Mouse (Mus musculus): ENCODE data around the gene Casq2.

Casq2 gene

DNA sequence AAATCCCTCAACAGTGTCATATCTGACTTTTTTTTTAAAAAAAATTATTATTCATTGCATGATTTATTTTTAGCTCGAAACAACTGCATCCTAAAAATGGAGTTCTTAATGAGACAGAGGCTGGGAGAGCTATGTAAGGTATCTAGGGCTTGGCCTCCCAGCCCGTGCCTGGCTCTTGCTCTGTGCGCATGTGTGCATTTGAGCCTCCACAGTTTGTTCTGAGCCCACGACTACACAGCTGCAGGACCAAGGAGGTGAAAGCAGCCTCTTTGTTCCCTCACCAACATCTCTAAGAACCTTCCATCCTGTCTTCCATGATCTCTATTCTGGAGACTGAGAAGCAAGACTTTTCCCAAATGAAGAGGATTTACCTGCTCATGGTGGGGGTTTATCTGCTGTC lies at the start of gene Casq2:
Gene Casq2 (plus strand): TSS at position 133 of the 400 bp plus-strand sequence.
- 74% methylated on average over 4 of the region's 4 CpGs for WGBS

DNA sequence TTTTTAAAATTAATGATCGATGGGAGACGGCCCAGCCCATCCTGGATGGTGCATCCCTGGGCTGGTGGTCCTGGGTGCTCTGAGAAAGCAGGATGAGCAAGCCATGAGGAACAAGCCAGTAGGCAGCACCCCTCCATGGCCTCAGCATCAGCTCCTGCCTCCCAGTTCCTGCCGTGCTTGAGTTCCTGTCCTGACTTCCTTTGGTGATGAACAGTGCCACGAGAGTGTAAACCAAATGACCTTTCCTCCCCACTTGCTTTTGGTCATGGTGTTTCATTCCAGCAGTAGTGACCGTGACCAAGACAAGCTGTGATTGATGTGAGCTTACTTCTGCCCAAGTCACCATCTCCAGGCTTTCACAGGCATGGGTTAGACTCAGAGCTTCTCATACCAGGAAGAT lies 48.4 kb upstream of the Casq2 start:
- WGBS, result 91% methylated on average over 5 of the region's 5 CpGs

DNA sequence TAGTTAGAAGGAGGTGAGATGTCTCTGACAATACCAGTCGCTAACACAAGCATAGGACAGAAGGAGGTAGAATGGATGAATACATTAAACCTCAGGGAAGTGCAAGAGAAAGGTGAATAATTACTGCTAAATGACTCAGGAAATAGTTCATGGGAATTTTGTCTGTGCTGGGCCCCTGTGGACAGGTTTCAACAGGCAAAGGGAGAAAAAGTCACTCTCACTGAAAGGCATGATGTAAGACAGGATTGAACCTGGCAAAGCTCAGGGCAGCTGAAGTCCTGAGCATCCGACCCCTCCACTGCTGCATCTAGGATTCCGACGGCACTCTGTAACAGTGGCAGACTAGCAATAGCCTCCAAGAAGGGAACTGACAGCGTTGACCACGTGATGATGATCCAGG lies 47.6 kb upstream of the Casq2 start:
- WGBS, result 78% methylated on average over 6 of the region's 6 CpGs

DNA sequence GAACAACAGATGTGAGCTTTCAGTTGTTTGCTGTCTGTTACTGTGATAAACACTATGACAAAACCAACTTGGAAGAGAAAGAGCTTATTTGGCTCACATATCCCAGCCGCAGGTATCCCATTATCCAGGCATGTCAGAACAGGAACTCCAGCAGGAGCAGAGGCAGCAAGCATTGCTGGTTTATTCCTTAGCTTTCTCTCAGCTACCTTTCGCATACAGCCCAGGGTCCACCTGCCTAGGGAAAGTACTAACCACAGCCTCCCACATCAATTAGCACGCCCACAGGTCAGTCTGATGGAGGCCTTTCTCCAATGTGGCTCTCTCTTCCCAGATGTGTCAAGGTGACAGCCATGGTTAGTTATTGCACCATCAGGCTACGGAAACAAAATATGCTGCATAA lies 44.6 kb upstream of the Casq2 start:
- 88% methylated on average over 4 of the region's 4 CpGs for WGBS

DNA sequence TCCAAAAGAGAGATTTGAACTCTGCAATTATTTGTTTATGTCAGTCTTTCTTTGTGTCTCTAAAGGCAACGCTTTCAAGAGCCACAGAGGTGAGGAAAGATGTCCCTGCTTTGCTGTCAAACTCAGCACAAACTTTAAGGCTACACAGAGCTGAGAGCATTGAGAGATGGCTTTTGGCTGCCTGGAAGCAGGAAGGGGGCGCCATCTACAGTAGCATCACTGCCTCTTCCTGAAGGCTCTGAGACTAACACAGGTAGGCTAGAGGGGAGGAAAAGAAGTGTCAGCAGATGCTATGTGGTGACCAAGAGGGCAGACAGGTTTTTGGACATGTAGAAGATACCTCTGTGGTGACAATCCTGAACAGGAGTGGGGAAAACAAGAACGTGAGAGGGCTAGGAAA lies 41.1 kb upstream of the Casq2 start:
- 50% methylated on average over 3 of the region's 3 CpGs for WGBS

DNA sequence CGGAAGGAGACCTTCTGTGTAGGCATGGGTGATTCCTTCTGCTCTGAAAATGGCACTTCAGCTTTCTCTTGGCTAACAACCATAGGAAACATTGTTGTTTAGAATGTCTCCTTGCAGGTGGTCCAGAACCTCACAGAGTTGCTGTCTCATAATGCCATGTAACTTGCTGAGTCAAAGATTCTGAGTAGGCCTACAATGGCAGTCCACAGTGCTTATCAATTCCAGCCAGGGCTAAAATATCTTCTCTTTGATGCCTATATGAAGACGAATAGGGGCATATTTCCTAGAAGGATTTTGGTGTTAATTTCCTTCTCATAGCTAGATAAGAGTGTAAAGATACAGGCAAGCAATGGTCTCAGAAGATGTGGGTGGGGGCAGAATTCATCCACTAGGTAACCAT lies 38.7 kb upstream of the Casq2 start:
- WGBS, result 93% methylated on average over 2 of the region's 2 CpGs

DNA sequence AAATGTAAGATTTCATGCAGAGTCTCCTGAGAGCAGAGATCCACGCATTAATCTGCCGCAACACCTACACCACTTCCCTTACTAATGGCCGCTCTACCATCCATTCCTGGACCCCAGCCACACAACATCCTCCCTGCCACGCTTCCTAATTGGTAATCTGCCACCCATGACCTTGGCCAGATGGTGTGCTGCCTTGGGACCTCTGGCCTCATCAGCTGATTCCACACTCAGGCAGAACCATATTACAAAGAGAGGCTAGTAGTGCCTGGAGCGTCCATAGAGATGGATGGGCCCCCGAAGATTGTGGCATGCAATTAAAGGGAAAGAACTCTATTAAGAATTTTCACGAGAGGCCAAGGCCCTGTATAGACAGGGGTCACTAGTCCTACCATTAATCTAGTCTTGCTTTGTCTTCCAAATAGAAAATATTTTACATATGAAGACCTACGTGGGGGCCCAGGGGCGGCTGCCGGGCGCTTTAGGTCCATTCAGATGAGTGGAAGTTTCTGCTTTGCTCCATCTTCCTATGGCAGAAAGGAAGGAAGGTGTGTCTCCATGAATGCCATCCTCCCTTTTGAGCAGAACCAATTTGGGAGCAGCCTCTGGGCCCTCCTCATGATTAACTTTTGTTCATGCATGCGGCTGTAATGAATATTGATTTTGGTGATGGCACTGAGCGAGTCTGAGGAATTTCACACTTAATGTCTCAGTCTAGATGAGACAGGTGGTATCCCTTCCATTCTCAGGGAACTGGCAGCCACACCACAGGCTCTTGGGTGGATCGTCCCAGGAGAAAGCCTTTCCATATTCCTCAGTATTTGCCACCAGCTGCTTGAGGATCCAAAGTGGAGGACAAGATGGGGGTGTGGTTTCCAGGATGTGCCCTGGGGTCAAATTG lies 36.8 kb upstream of the Casq2 start:
- 90% methylated on average over 14 of the region's 14 CpGs for WGBS

DNA sequence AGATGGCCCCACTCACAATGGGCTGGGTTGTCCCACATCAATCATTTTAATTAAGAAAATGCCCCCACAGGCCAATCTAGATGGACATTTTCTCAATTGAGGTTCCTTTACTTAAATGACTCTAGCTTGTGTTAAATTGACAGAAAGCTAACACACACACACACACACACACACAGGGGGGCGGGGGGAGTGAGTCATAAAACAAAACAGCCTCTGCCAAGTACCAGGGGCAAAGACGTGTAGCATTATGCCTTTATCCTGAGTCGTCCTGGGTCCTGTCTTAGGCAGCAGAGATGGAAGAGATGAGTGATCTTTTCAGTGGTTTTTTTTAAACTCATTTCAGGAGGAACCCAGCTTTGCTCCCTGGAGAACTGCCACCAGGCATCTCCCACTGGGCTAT lies 34.2 kb upstream of the Casq2 start:
- 56% methylated on average over 3 of the region's 3 CpGs for WGBS

DNA sequence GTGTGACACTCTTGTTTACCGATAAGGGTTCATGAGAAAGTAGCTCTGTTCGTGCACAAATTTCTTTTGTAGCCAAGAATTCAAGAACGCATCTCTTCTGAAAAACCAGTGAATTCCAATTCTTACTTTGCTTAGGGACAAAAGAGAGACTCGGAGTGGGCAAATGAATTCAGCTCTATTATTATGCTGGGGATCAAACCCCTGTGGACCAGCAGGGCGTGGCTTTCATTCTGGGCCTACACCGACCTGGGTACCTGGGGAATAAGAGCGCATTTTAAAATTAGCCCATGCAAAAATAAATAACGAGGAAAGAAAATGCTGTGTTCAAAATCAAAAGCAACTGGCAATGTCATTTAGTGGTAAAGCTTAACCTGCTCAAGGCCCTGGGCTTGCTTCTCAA lies 32.9 kb upstream of the Casq2 start:
- 62% methylated on average over 8 of the region's 8 CpGs for WGBS

DNA sequence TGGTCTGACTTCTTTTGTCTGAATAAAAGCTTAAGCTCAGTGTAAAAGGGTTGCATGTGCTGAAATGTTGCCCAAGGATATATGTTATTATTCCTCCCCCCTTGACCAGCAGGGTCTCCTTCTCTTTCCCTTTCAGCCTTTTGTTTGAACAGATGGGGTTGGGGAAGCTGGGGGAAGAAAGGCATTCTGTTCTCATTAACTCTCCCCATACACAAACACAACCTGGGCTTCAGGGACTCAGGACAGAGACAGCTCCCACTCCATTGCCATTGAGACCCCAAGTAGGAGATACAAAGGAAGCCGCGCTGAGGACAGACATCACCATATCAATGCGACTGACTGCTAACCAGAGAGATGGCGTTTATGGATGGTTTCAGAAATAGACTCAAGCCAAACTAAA lies 30.3 kb upstream of the Casq2 start:
- WGBS, result 68% methylated on average over 4 of the region's 4 CpGs

DNA sequence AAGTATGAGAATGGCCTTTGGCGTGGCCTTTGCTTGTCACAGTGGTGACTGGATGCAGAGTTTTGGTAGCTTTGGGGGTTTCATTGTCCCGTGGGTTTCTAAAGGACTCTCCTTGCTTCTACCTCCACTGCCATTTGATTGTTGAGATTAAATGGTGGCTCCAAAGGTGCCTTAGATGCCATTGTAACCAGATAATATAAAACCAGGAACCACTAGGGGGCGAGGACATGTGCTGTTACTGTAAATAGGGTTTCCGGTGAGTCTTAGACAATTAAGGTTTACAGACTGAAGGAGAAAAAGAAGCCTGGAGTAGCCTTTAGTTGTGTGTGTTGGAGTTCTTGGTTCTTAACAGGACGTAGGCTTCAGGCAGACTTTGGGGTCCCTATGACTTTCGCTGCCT lies 26.1 kb upstream of the Casq2 start:
- WGBS, result 83% methylated on average over 6 of the region's 6 CpGs

DNA sequence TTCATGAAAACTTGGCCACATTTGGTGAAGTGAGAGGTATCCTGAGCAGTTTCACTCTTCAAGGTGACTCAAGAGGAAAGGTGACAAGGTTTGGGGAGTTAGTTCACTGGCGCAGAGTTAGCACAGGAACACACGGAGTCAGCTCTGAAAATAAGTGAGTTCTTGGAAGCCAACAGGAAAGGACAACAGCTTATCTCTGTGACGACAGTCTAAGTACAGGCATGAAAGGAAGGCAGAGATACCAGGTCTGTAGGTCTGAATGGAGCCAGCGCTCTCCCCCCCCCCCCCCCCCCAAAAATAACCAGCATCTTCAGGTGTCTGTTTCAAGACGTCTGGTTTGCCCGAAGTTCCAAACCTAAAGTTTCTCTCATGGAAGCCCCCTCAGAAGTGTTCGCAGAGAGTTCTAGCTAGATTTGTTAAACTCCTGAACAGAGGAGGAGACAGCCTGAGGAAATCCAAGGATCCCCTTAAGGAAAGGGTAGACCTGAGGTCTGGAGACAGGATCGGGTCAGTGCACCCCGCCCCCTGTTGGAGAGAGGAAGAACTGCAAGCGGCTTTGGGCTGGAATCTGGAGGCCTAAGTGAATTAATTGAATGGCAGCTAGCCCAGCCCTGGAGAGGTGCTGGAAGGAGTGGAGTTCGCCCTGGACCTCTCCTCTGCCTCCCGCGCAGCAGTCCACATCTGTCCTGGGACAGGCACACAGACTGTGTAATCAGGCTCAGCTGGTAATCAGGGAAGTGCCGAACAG lies 24.1 kb upstream of the Casq2 start:
- 48% methylated on average over 14 of the region's 14 CpGs for WGBS

DNA sequence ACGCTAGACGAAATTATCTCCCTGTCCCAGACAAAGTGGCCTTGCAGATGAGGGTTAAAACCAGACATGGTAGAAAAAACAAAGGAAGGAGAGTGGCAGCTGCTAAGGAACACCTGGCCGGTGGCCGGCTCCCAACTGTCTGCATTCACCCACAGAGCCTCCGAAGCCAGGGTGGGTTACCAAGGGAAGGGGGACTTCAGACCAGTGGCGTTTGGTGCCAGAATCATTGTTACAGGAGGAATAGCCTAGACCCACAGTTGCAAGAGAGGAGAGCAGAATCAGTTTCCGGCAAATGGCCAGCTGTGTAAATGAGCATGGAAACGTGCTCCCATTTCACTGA lies 23.6 kb upstream of the Casq2 start:
- WGBS, result 45% methylated on average over 8 of the region's 8 CpGs

DNA sequence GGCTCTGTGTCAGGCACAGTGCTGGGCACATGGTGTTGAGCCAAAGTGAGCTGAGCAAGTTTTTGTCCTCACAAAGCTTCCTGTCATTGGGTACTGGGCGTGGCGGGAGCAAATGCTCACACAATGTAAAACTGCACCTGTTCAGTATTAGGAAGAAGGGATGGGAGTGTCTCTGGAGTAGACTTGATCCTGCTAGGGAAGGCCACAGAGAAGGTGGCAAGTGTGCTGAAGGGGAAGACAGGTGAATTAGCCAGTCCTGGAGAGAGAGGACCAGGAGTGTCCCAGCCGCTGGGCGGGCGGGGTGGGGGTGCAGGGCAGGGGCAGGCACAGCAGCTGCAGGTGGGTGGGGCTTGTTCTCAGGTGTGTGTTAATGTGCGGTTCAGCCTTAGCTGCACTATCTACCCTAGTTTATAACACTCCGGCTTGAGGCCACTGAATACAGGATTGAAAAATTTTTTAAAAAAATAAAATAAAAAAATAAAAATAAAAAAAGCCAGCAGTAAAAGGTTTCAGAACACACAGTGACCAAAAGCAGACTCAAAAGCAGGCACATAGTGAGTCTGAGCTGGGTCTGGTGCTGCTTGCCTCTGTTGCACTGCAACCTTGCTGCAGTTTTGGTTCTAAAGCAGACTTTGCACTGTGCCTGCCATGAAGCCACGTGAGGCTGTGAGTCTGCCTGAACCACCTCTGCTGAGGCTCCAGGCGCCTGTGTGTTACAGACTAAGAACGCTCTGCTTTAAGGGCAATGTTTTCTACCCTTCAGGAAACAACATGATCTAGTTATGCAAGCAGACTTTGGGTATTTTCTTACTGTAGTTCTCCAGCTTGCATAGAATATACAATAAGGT lies 22.7 kb upstream of the Casq2 start:
- WGBS, result 83% methylated on average over 10 of the region's 10 CpGs

DNA sequence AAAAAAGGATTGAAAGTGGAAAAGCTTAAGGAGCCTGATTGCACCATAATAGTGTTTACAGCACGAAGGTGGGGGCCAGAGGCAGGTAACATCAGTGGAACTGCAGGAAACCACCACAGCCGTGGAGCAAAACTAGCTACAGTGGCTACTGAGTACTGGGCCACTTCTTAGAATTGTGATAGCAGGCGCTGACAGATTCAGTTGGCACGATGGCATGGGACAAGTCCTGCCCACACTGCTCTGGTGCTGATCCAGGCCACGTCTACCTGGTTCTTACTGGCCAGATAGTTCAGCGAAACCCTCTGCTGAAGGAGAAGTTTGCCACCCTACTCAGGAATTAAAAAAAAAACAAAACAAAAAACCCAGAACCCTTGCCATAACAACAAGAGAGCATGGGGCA lies 21.6 kb upstream of the Casq2 start:
- WGBS, result 94% methylated on average over 6 of the region's 6 CpGs

DNA sequence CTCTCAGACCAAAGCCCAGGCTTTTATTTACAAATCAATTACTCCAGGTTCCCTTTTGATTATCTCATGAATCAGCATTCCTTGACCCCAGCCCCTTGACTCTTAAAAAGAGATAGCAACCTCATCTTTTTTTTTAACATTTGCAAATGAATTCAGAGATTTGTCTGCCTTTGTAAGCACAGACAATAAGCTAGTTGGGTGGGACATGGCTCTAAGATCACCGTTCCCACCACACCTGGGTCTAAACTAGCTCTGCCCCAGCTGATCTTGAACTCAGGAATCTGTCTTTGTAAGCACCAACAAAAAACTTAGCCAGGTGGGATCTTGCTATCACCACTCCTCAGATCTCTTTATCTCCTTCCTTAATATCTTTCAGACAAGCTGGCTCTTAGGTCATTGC lies 18.9 kb upstream of the Casq2 start:
- WGBS, result 72% methylated on average over 1 of the region's 1 CpGs

DNA sequence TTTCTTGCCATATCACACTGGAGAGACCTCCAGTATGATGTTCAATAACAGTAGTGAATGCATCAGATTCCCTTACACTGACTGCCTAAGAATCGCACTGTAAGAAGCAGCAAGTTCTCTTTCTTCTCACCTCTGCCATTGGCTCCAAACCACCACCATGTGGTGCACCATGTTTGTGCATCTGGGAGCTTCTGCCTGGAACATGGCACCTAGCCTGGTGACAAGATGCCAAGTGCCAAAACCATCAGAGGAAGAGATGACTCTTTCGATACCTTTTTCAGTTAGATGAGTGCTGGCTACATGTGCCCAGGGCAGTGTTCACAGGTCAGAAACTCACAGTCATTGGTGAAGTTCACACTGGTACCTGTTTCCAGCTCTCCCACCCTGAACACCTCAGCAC lies 18.4 kb upstream of the Casq2 start:
- WGBS, result 90% methylated on average over 2 of the region's 2 CpGs

DNA sequence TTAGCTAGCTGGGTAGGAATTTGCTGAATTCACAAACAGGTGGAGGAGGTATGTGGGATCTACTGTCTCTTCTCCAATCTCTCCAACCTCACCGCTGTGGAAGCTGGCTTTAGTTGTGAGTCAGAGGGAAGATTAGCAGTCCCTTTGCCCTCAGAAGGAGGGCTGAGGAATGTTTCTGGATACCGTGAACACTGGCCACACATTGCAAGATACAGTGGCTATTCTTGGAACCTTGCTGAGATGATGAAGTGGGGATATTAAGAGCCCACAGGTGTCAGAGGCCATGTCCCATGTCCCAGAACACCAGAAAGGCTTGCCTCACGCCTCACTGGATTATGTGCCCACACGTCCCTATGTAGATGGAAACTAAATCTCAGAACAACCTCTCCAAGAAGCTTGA lies 17.0 kb upstream of the Casq2 start:
- 68% methylated on average over 4 of the region's 4 CpGs for WGBS

DNA sequence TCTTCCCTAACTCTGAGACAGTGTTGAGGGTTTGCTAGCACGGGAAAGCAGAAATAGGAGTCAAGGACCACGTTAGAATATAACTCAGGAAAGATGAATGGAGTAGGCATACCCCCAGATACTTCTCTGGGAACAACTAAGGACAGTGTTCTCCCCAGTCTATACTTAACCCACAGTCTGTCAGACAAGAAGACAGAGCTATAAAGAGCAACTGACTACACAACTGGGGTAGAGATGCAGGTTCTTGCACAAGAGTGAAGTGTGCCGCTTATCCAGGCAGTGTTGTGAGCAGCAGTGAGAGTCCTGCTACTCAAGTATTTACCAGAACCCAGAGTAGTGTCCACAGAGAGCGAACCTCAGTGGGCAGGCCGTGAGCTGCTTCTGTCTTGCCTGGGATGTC lies 16.5 kb upstream of the Casq2 start:
- WGBS, result 68% methylated on average over 5 of the region's 5 CpGs

DNA sequence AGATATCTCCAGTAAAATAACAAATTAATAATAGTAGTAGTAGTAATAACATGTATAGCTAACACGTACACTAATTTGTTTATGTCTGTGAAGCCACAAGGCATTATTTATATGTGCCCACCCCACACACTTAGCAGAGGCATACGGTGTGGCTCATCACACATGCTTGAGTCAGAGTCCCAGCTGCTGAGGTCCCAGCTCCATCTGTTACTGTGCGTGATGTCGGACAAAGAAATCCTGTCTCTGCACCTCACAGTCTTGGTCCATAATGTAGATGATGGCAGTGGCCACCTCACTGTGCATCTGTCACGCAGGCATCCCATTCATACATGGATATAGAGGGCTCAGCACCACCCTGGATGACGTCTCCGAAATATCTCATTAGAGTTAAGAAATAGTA lies 15.9 kb upstream of the Casq2 start:
- WGBS, result 77% methylated on average over 7 of the region's 7 CpGs

DNA sequence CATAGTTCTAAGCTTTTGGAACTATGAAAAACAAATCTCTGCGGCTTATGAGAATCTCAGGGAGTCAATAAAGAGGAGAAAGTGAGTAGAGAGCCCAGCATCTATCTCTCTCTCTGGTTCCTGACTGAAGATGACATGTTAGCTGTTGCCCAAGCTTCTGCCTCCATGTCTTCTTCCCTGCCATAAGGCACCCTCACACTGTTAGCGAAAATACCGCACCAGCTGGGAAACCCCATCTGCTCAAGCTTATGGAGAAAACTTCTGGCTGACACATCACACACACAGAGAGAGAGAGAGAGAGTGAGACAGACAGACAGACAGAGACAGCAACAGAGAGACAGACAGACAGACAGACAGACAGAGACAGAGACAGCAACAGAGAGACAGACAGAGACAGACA lies 15.2 kb upstream of the Casq2 start:
- WGBS, result 64% methylated on average over 3 of the region's 3 CpGs

DNA sequence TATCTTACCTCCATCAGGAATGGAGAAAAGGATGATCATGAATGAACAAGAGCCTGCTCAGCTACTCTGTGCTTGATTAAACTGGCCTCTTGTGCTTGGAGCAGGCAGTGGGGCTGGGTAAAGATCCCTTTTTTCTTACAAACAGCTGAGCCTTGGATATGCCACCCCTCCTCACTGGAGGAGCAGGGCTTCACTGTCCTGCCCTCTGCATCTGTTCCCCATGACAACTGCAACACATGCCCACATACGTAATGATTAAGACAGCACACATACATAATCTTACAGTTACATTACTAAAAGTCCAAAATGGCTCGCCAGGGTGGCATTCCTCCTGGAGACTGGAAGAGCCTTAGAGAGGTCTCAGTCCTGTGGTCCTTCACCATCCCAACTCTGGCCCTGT lies 6.8 kb upstream of the Casq2 start:
- 90% methylated on average over 2 of the region's 2 CpGs for WGBS
